Mouse (Mus musculus): ENCODE data around the gene Naa10.

The Naa10 gene

GRCm38 (mm10) chrX:73914827-73915703, 6.7 kb downstream of the Naa10 start:
- peak; percentile 41 to 73 for DNase-seq (ENCODE audit: low spot score in 2 of 2)

- DNase-seq (ENCODE audit: low spot score in 2 of 2), result no peak
These were observed 10.2 kb downstream of the Naa10 start for GRCm38 (mm10) chrX:73911588-73911987.

- DNase-seq (ENCODE audit: low spot score in 2 of 2), result no peak
These were observed 10.6 kb downstream of the Naa10 start for GRCm38 (mm10) chrX:73911156-73911555.

- DNase-seq (ENCODE audit: low spot score in 2 of 2), result no peak
These were observed 11.3 kb downstream of the Naa10 start for GRCm38 (mm10) chrX:73910451-73910850.

GRCm38 (mm10) chrX:73910049-73910448, 11.7 kb downstream of the Naa10 start:
- no peak for DNase-seq (ENCODE audit: low spot score in 2 of 2)

GRCm38 (mm10) chrX:73897959-73898358, 23.8 kb downstream of the Naa10 start:
- DNase-seq (ENCODE audit: low spot score in 2 of 2), result no peak

- DNase-seq (ENCODE audit: low spot score in 2 of 2), result peak; percentile 23 to 32
These were observed 26.0 kb downstream of the Naa10 start, which contains the start of gene L1cam for GRCm38 (mm10) chrX:73895719-73896118. Gene L1cam, minus strand, starts transcription at chrX:73896105.

GRCm38 (mm10) chrX:73892833-73893232, 28.9 kb downstream of the Naa10 start:
- peak in 1 of 2 experiments; percentile 63 for DNase-seq (ENCODE audit: low spot score in 2 of 2)

- no peak for DNase-seq (ENCODE audit: low spot score in 2 of 2)
These were observed 30.1 kb downstream of the Naa10 start, which contains the start of gene Avpr2 for GRCm38 (mm10) chrX:73891551-73892152. Gene Avpr2, plus strand, starts transcription at chrX:73892102.

- no peak for DNase-seq (ENCODE audit: low spot score in 2 of 2)
These were observed 40.3 kb downstream of the Naa10 start for GRCm38 (mm10) chrX:73881463-73881862.

- no peak for DNase-seq (ENCODE audit: low spot score in 2 of 2)
These were observed 40.7 kb downstream of the Naa10 start for GRCm38 (mm10) chrX:73881036-73881427.

GRCm38 (mm10) chrX:73880194-73881035, 41.3 kb downstream of the Naa10 start:
- peak in 1 of 2 experiments; percentile 31 for DNase-seq (ENCODE audit: low spot score in 2 of 2)

GRCm38 (mm10) chrX:73877014-73877413, 44.7 kb downstream of the Naa10 start:
- DNase-seq (ENCODE audit: low spot score in 2 of 2), result no peak

GRCm38 (mm10) chrX:73875881-73876280, 45.9 kb downstream of the Naa10 start:
- no peak for DNase-seq (ENCODE audit: low spot score in 2 of 2)

- DNase-seq (ENCODE audit: low spot score in 2 of 2), result no peak
These were observed 49.8 kb downstream of the Naa10 start for GRCm38 (mm10) chrX:73871956-73872355.

GRCm38 (mm10) chrX:73871474-73871873, 50.3 kb downstream of the Naa10 start:
- no peak for DNase-seq (ENCODE audit: low spot score in 2 of 2)

GRCm38 (mm10) chrX:73869334-73869733, 52.4 kb downstream of the Naa10 start:
- DNase-seq (ENCODE audit: low spot score in 2 of 2), result no peak

GRCm38 (mm10) chrX:73867852-73868251, 53.9 kb downstream of the Naa10 start:
- no peak for DNase-seq (ENCODE audit: low spot score in 2 of 2)

- DNase-seq (ENCODE audit: low spot score in 2 of 2), result peak in 1 of 2 experiments; percentile 29
These were observed 54.5 kb downstream of the Naa10 start for GRCm38 (mm10) chrX:73867256-73867655.

Data from cerebellum, postnatal 4 days (tissue).